Mouse (Mus musculus) forebrain, postnatal 0 days (tissue): ENCODE data around the gene Lactb. TPM values are rescaled to one million over a fixed set of nuclear protein-coding genes. Genes with fewer than 3 reads are reported as not detected.
A peak's percentile ranks its signal among the peaks of the same experiment; 100 is the strongest.
"Not testable (repeated sequence)": the region's sequence is repeated elsewhere in the genome, so short reads cannot be mapped to it uniquely, and the experiment has no call there.

Experiments used
- ATAC-seq: fragments of 200-750 bp; cut with Nextera tagmentation; 2 replicates; pipeline ENCODE4 v1.8.0; 2017; ENCODE audit warnings: mild to moderate bottlenecking, moderate library complexity
- DNase-seq: peaks from one replicate; pipeline ENCODE4 v3.0.0-alpha.2; 2015
- H3K27ac ChIP-seq: fragments of 300-500 bp; sonication (generic); 2 replicates; pipeline ENCODE4 v1.5.1; 2014; ENCODE audit warnings: low read depth, mild to moderate bottlenecking, antibody characterized with exemption, low read length, moderate library complexity, mixed read lengths
- H3K27me3 ChIP-seq: fragments of 300-500 bp; sonication (generic); 2 replicates; pipeline ENCODE4 v1.6.1; 2014; ENCODE audit warnings: mild to moderate bottlenecking, low read length, mixed read lengths; ENCODE audit not compliant: insufficient read depth
- H3K36me3 ChIP-seq: fragments of 300-500 bp; sonication (generic); 2 replicates; pipeline ENCODE4 v1.6.1; 2014; ENCODE audit warnings: mild to moderate bottlenecking, moderate library complexity; ENCODE audit not compliant: insufficient read depth
- H3K4me1 ChIP-seq: fragments of 300-500 bp; sonication (generic); 2 replicates; pipeline ENCODE4 v1.6.1; 2014; ENCODE audit warnings: antibody characterized with exemption; ENCODE audit not compliant: insufficient read depth
- H3K4me2 ChIP-seq: fragments of 300-500 bp; sonication (generic); 2 replicates; pipeline ENCODE4 v1.6.1; 2014; ENCODE audit warnings: low read depth, mild to moderate bottlenecking, moderate library complexity
- H3K4me3 ChIP-seq: fragments of 300-500 bp; sonication (generic); 2 replicates; pipeline ENCODE4 v1.5.1; 2014; ENCODE audit warnings: low read depth, low read length, mixed read lengths
- H3K9ac ChIP-seq: fragments of 300-500 bp; sonication (generic); 2 replicates; pipeline ENCODE4 v1.6.1; 2014; ENCODE audit warnings: mild to moderate bottlenecking
- H3K9me3 ChIP-seq: fragments of 300-500 bp; sonication (generic); 2 replicates; pipeline ENCODE4 v1.6.1; 2016; ENCODE audit warnings: low read length
- CTCF ChIP-seq: sonication (generic); IDR thresholded peaks from 2 replicates; pipeline ENCODE4 v1.5.1; 2016; ENCODE audit warnings: antibody characterized with exemption, control low read depth, low read depth
- WGBS: fragments of 180-500 bp; shearing (Covaris S2); extraction: QIAGEN DNeasy Blood & Tissue Kit; methylation state at CpG from one replicate; pipeline ENCODE4 v1.1.7; 2014; 5-methylcytosine and 5-hydroxymethylcytosine counted together
- polyA plus RNA-seq: library from polyadenylated mRNA; unstranded; fragments of >200 nt; fragmentation: Nextera tagmentation; extraction: Ambion mirVana; gene quantifications from 2 replicates; pipeline ENCODE4 v1.2.1, GENCODE M21; 2015
- total RNA-seq: library from RNA; depleted of rRNA; stranded (reverse); fragments of >200 nt; gene quantifications from 2 replicates; pipeline ENCODE4 v1.2.3, GENCODE M21; 2014

The Lactb gene
- total and polyA plus RNA-seq, 2 experiments from 2014 or later = 12.2 to 20.3 TPM

- ATAC-seq (no peak; the same call in 1 of the 2 replicates), DNase-seq (peak; percentile 23)
- Histone ChIP-seq H3K36me3 (no peaks in the 10 kb centered on the region), H3K27me3 (no peaks in the 10 kb centered on the region), H3K4me2 (peak overlapping the region; percentile 81), H3K9ac (peak overlapping the region; percentile 77), H3K4me3 (peak overlapping the region; percentile 93), H3K4me1 (peaks cover 8% of the 10 kb centered on the region), H3K27ac (peak overlapping the region; percentile 85), H3K9me3 (no peaks in the 10 kb centered on the region)
- WGBS = 2% methylated on average over 27 of the region's 27 CpGs
- TF ChIP-seq CTCF = no peak
Observed at GRCm38 (mm10) chr9:66918672-66919330, 56.5 kb downstream of the Lactb start.

GRCm38 (mm10) chr9:66917892-66918255 is 57.4 kb downstream of the Lactb start:
- no peak overlapping the region for H3K9ac ChIP-seq
- H3K4me2 ChIP-seq = peak overlapping the region; percentile 81
- H3K27ac ChIP-seq = no peak overlapping the region
- no peak for DNase-seq
- peaks cover 8% of the 10 kb centered on the region for H3K4me1 ChIP-seq
- H3K9me3 ChIP-seq = no peaks in the 10 kb centered on the region
- H3K27me3 ChIP-seq = no peaks in the 10 kb centered on the region
- no peak for ATAC-seq
- no peaks in the 10 kb centered on the region for H3K36me3 ChIP-seq
- no peak for TF ChIP-seq CTCF
- WGBS = 80% methylated on average over 1 of the region's 1 CpGs
- peak overlapping the region; percentile 93 for H3K4me3 ChIP-seq

GRCm38 (mm10) chr9:66917216-66917891 is 57.9 kb downstream of the Lactb start:
- H3K36me3 ChIP-seq = no peaks in the 10 kb centered on the region
- H3K9ac ChIP-seq = no peak overlapping the region
- H3K4me3 ChIP-seq = no peak overlapping the region
- no peak overlapping the region for H3K27ac ChIP-seq
- no peak overlapping the region for H3K4me2 ChIP-seq
- TF ChIP-seq CTCF = no peak
- no peak for DNase-seq
- WGBS = 89% methylated on average over 8 of the region's 8 CpGs
- H3K27me3 ChIP-seq = no peaks in the 10 kb centered on the region
- H3K9me3 ChIP-seq = no peaks in the 10 kb centered on the region
- ATAC-seq = no peak
- H3K4me1 ChIP-seq = peaks cover 8% of the 10 kb centered on the region

- peaks cover 8% of the 10 kb centered on the region for H3K4me1 ChIP-seq
- no peak overlapping the region for H3K27ac ChIP-seq
- DNase-seq (no peak), ATAC-seq (no peak)
- 88% methylated on average over 9 of the region's 9 CpGs for WGBS
- H3K27me3 ChIP-seq = no peaks in the 10 kb centered on the region
- H3K4me2 ChIP-seq = no peak overlapping the region
- H3K9me3 ChIP-seq = no peaks in the 10 kb centered on the region
- TF ChIP-seq CTCF = no peak
- H3K4me3 ChIP-seq = no peak overlapping the region
- no peak overlapping the region for H3K9ac ChIP-seq
- H3K36me3 ChIP-seq = no peaks in the 10 kb centered on the region
Observed at GRCm38 (mm10) chr9:66915869-66916785, 59.2 kb downstream of the Lactb start.

- no peak for DNase-seq
- no peaks in the 10 kb centered on the region for H3K36me3 ChIP-seq
- H3K9ac ChIP-seq = no peak overlapping the region
- ATAC-seq = no peak
- no peak for TF ChIP-seq CTCF
- no peaks in the 10 kb centered on the region for H3K9me3 ChIP-seq
- H3K4me2 ChIP-seq = no peak overlapping the region
- no peak overlapping the region for H3K27ac ChIP-seq
- H3K27me3 ChIP-seq = no peaks in the 10 kb centered on the region
- H3K4me1 ChIP-seq = peaks cover 8% of the 10 kb centered on the region
- WGBS = 83% methylated on average over 5 of the region's 5 CpGs
- H3K4me3 ChIP-seq = no peak overlapping the region
Observed at GRCm38 (mm10) chr9:66915401-66915800, 59.9 kb downstream of the Lactb start.

- Histone ChIP-seq H3K9ac (no peak overlapping the region), H3K9me3 (no peaks in the 10 kb centered on the region), H3K4me2 (no peak overlapping the region), H3K27me3 (no peaks in the 10 kb centered on the region), H3K36me3 (no peaks in the 10 kb centered on the region), H3K4me1 (peaks cover 8% of the 10 kb centered on the region), H3K4me3 (no peak overlapping the region), H3K27ac (no peak overlapping the region)
- no peak for ATAC-seq
- 97% methylated on average over 3 of the region's 3 CpGs for WGBS
- DNase-seq = no peak
- TF ChIP-seq CTCF = no peak
Observed at GRCm38 (mm10) chr9:66914540-66914939, 60.7 kb downstream of the Lactb start.

- not testable (repeated sequence) for H3K36me3 ChIP-seq, H3K4me3 ChIP-seq, ATAC-seq, H3K27me3 ChIP-seq, H3K9me3 ChIP-seq, H3K4me1 ChIP-seq, H3K27ac ChIP-seq, H3K4me2 ChIP-seq, H3K9ac ChIP-seq, DNase-seq
- WGBS = 96% methylated on average over 5 of the region's 5 CpGs
Observed at GRCm38 (mm10) chr9:66913254-66913934, 61.9 kb downstream of the Lactb start.
